Mouse (Mus musculus) urinary bladder, postnatal 10 days (tissue): ENCODE data around the gene Retnla.
"Not testable (repeated sequence)": the region's sequence is repeated elsewhere in the genome, so short reads cannot be mapped to it uniquely, and the experiment has no call there.

Experiments used
- DNase-seq: peaks from one replicate; pipeline ENCODE4 v3.0.0; 2022; ENCODE audit warnings: low spot score

The Retnla gene

DNA sequence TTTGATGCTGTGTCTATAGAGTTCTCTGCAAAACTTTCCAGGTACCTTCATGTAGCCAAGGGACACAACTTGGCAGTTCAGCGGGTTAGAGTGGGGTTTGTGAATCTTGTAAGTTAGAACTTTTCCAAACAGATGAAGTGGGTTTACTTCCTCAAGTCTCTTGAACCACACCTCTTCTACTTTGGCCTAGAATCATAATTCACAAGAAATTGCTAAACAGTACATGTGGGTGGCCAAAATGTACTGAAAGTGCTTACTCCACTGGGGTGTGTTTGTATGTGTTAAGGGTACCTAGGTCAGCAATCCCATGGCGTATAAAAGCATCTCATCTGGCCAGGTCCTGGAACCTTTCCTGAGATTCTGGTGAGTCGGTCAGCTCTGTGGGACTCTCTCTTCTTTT, at the start of gene Retnla:
TSS of gene Retnla (plus strand) at position 286 of the 400 bp plus-strand sequence.
- DNase-seq = no peak

DNA sequence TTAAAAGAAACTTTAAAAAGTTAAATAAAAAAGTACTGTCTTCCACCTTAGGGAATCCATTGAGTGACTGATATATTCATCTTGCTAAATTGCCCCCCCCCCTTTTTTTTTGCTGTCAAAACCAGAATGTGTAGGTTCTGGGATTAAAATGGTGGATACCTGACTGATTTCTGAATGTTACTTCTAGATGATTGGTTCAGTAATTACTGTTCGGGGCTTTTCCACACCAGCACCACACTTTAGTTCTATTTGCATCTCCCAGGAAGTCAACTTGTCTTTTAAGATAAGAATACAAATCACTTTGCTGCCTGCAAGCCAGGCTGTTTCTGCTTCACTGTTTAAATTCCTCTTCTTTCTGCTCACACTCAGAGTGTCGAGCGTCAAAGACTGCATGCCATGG, 44.1 kb upstream of the Retnla start:
- no peak for DNase-seq

DNA sequence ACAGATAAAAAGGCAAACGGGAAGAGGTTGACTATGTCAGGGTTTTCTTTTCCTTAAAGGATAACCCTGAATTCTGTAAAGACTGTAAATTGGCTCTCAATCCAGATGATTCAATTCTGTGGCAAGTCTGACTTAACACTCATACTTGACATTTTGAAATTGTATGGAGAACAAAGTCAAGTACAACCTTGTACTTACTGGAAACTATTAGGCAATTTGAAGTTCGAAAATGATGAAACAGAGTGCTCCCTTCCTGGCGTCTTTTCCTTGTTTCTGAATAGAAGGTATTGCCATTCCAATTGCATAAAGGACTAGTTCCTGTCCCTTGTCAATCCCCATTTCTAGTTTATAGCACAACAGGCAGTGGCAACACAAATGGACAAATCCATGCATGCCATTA, 42.9 kb upstream of the Retnla start:
- DNase-seq = no peak

DNA sequence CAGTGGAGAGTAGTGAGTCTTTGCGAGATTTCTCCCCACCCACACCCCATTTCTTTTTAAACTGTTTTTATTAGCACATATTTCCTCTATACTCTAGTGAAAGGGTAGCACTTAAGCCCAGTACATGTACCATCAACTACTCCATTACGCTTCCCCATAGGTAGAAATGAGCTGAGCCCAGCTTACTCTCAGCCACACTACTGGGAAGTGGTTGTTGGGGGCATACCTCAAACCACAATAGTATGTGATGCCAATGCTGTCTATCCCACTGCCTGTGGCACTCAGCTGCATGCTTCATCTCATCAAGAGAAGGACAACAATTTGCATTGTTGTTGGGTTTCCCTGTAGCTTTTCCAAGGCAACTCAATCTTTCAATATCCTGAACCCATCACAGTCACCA, 41.4 kb upstream of the Retnla start:
- no peak for DNase-seq

DNA sequence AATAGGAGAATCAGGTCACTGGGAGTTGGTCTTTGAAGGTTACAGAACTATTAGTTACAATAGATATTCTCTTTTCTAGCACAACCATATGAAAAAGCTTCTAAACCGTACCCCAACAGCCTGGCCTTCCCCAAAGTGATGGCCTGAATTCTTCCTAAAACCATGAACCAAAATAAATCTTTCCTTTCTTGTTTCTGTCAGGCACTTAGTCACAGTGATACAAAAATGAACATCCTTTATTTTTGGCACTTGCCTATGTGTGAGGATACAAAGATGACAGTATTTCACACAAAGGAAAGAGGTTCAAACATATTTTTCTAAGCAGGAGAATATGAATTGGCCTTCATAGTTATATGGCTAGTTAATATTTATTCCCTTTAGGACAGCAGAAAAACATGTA, 36.9 kb upstream of the Retnla start:
- no peak for DNase-seq

DNA sequence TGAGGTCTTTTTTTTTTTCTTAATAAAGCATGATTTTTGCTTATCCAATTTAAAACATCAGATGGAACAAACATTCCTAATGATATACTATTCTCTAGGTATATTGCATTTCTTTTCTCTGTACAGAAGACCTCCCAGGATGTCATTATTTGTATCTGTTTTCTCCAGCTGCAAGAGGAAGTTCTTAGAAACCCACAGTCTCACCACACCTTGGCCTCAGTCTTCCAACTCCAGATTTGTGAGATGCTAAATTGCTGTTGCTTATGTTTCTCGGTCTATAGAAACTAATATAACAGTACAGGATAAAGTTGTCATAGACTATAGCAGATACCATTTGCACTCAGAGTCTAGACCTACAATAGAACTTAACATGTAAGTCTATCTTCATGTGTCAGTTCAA, 35.8 kb upstream of the Retnla start:
- DNase-seq = no peak

DNA sequence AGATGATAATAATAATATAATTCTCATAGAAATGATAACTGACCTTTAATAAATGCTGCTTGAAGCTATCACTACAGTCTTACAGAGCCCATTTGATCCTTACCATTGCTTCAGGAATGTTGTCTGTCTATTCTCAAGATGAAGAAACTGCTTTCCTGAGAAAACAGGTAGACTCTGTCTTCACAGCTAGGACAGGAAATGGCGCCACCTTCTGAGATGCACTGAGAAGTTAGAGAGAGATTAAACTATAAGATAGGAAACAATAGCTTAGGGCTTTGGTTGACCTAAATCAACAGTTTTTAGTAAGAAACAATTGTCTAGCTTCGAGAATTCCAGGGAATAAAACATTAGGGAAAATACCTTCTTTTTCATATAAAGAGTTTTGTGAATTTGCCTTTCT, 33.0 kb upstream of the Retnla start:
- no peak for DNase-seq

DNA sequence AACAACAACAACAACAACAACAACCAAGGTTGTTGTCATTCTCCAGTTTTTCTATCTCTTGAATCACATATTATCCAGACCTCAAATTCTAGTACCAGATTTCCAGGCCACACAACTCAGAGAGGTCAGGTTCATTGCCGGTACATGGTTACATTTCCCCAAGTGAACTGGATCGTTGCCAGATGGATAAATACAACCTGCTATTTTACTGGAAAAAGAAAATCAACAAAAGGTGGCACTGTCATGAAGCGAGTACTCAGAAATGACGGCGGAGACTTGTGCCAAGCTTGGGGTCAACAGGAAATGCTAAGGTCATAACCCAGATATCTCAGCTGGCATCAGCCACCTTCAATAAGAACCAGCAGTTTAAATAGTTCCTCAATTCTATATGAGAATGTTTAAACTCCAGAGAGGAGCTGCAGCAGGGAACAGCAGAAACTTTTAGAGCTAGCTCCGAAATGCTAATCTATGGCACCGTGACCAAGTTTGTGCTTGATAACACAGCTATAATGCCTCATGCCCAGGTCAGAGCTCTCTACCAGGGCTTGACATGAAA, 30.4 kb upstream of the Retnla start:
- no peak for DNase-seq

DNA sequence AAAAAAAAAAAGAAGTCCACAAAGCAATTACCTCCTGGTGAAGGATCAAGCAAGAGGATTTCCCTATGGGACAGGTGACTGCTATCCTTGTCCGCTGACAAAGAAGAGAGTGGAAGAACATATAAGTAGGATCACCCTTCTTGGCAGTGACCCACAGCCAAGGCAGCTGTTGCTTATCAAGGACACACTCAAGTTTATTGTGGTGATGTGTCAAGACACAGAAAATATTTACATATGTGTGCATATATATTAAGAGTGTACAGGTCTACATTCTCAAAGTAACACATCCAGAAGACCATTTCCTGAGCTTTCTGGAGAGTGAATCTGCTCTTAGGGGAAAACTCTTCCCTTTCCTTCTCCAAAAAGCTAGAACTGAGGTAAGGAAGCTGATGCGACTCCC, 25.7 kb upstream of the Retnla start, which contains the start of gene Retnlb:
TSS of gene Retnlb (plus strand) at position 162 of the 400 bp plus-strand sequence.
- DNase-seq = no peak

DNA sequence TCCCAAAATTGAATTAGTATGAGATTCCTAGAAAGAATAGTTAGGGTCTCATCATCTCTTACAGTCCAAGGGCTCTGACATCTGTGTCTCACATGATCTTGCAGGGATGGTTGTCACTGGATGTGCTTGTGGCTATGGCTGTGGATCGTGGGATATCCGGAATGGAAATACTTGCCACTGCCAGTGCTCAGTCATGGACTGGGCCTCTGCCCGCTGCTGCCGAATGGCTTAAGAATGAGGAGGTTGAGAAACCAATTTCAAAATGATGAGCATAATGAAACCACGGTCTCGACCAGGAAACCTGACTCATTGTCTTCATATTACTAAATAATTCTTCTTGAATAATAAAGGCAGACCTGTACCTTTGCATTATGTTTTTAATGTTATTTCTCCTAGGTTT, 23.8 kb upstream of the Retnla start:
- no peak for DNase-seq

DNA sequence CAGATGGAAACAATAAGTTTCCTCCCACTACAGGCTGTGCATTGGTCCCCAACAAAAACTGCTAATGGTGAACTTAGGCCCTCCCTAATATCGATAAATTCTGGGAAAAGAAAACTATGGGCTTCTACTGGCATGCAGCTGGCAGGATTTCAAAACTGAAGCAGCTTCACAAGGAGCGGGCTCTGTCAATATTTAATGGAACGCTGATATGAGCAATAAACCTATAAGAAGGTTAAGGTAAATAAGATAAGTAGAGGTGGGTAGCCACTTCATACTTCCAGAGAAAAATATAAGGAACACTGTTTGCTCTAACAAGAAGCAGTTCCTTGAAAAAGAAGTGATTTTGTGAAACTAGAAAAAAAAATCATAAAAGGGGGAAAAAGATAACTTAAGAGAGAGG, 15.9 kb upstream of the Retnla start:
- no peak for DNase-seq

DNA sequence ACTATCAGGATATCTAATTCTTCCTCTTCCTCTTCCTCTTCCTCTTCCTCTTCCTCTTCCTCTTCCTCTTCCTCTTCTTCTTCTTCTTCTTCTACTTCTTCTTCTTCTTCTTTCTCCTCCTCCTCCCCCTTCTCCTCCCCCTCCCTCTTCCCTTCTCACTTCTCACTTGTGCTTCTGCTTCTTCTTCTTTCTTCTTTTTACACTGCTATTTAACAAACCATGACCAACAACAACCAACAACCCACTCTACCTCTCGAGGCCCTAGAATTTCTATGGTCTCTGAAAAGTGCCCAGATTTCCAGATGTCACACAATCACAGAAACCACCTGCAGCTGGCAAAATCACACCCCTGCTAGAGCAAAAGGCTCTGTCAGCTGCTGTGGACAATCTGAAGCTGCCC, 14.7 kb upstream of the Retnla start:
- no peak for DNase-seq

DNA sequence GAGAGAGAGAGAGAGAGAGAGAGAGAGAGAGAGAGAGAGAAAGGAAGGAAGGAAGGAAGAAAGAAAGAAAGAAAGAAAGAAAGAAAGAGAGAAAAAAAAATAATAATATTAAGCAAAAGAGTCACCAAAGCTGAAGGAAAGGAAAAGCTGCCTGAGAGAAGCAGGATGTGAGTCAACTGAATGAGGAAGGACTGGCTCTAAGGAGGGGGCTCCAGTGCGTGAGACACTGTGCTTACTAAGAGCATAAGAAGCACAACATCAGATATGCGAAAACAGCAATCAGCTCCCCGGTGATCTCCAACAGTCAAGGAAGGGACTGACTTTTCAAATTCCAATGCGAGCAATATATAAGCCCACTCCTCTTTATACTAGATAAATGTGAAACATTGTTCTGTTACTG, 13.3 kb upstream of the Retnla start:
- no peak for DNase-seq

DNA sequence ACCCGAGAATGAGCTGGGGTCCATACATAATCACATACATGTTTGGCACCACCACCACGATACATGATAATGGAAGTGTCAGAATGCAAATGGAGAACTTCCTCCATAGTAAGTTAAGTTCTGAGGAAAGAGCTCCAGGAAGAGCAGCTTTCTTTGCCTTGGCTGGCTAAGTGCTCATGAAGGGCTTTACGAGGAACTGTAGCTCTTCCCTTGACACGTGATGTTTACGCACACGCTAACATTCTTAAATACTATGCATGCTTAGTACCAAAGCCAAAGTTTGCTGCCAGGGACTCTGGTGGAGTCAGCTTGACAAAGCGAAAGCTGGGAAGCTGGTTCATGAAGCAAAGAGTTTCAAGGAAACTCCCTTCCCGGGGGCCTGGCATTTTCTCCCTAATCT, 10.3 kb upstream of the Retnla start:
- DNase-seq = no peak

DNA sequence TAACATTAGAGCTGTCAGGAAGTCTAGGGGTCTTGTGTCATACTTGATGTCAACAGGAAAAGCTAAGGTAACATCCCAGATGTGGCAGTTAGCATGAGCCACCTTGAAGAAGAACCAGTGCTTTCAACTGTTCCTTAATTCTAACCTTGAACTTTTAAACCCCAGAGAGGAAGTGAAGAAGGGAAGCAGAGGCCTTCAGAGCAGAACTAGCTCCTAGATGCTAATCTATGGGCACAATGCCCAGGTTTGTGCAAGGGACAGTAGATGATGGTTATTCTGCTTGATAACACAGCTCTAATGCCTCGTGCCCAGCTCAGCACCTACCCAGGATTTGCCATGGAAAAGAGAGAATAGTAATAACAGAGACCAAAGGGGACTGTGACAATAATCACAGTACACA, 8.7 kb upstream of the Retnla start:
- DNase-seq = not testable (repeated sequence)

DNA sequence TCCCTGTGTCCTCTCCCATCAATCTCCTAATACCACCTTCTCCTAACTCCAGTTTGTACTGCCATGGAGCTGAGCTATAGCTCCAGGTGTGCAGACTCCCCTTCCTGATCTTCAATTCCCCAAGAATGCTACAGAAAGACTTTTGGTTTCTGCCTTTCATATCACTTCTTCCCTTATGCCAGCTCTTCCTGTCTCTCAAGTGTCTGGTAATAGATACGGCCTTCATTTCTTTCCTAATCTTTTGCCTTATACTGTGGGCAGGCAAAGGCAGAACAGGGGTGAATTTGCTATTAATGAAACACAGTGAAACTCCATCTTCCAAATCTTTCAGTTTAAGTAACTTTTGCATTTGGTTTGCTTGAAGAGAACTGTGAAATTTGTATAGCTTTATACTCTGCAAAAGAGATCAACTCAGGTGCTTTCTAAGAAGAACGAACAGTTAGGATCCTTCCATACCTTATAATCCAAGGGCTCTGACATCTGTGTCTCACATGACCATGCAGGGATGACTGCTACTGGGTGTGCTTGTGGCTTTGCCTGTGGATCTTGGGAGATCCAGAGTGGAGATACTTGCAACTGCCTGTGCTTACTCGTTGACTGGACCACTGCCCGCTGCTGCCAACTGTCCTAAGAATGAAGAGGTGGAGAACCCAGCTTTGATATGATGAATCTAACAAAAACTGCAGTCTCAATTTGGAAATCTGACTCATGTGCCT, 1.5 kb downstream of the Retnla start:
- DNase-seq = no peak

DNA sequence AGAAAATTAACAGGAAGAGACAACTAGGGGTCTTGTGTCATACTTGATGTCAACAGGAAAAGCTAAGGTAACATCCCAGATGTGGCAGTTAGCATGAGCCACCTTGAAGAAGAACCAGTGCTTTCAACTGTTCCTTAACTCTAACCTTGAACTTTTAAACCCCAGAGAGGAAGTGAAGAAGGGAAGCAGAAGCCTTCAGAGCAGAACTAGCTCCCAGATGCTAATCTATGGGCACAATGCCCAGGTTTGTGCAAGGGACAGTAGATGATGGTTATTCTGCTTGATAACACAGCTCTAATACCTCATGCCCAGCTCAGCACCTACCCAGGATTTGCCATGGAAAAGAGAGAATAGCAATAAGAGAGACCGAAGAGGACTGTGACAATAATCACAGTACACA, 22.7 kb downstream of the Retnla start:
- DNase-seq = not testable (repeated sequence)

DNA sequence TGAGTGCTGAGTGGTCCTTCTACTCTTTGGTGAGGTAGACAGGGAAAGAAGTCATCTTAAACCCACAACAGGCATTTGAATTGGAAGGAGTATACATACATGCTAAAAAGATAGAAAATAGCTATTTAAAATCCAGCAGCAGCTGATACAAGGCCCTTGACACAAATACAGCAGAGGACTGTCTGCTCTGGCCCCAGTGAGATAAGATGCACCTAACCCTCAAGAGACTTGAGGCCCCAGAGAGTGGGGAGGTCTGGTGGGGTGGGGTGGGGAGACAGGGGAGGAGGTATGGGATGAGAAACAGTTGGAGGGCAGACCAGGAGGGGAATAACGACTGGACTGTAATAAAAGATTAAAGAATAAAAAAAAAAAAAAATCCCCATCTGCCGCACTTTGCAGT, 25.3 kb downstream of the Retnla start:
- DNase-seq = no peak

DNA sequence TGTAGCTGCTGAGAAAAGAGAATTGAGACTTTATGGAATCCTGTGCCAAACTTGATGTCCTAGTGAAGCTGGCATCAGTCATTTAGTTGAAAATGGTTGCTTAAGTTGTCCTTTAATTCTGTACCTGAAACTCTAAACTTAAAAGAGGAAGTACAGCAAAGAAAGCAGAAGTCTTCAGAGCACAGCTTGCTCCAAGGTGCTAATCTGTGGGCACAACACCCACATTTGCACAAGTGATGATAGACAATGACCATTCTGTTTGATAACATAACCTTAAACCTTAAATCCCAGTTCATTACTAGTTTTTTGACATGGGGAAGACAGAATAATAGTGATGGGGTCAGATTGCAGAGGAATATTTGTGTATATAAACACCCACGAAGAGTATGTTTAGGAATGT, 26.3 kb downstream of the Retnla start:
- no peak for DNase-seq

DNA sequence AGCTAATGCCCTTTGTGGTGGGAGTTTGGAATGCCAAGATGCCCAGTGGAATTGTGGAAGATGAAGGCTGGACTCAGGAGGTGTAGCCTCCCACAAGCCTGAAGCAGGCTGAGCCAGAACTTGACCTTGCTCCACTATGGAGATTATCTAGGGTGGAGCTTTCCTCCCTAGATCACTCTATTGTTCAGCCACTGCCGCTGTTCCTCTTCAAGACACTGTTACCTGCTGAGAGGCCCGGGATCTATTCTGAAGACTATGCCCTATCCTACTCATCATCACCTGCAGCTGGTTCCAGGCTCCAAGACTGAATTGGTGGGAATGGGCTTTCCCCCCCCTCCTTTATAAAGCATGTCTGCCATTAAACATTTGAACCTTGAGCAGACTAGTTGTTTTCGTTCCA, 27.3 kb downstream of the Retnla start:
- no peak for DNase-seq

DNA sequence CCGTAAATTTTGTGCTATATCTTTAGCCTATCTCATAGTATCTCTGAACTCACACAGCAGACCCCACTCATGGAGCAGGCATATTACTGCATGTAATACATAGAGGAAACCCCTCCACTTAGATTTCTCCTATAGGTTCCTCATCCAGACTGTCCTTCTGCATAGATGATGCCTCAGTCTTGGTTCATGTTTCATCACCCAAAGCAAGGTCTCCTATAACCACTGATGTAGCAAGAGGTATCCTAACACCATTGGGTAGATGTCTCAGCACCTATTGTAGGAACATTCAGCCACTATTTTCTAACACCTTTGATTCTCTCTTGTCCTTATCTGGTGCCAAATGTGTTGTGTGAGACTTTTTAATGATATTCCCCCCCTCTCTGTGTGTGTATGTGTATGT, 29.4 kb downstream of the Retnla start:
- DNase-seq = no peak

DNA sequence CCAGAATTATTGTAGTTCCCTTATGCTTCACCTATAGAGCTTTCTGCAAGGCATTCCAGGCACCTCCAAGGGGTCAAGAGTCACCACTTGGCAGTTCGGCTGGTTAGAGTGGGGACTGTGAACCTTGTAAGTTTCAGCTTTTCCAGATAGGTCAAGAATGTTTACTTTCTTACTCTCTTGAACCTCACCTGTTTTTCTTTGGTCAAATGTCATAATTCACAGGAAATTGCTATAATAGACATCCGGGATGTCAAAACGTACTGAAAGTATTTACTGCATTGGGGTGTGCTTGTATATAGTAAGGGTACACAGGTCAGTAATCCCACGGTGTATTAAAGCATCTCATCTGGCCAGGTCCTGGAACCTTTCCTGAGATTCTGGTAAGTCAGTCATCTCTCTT, 30.0 kb downstream of the Retnla start, which contains the start of gene Retnlg:
TSS of gene Retnlg (plus strand) at position 301 of the 400 bp plus-strand sequence.
- no peak for DNase-seq

DNA sequence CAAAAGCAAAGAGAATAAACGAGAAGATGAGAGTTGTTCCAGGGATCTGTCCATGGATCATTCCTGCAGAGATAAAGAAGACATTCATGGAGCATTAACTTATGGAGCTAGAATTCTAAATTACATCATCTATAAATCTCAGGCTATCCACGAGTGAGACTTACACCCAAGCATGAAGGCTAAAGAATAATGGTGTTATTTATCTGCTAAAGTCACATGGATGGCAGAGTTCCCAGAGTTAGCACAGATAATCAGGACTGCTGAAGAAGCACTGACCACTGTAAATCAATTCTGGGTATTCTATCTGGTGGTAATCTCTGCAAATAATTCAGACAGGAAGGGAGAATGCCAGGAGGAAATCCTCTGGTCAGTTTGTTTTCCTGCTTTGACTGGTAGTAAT, 48.4 kb downstream of the Retnla start:
- no peak for DNase-seq
